Mouse (Mus musculus) left cerebral cortex, postnatal 36 days (tissue): ENCODE measurements around the gene Rbm33. TPM values are rescaled to one million over a fixed set of nuclear protein-coding genes. Genes with fewer than 3 reads are reported as not detected.

Source experiments
- DNase-seq, 2 experiments: peaks; one replicate each; pipeline ENCODE4 v3.0.0; 2021 to 2022; ENCODE audit warnings: low spot score in 2 of 2, mixed read lengths in 1 of 2
- intact Hi-C: fragments of 180-260 bp; cut with DNase I; formaldehyde crosslinking; loops from one replicate; pipeline ENCODE4 v1.15.1; 2025
- total RNA-seq, 2 experiments: library from RNA; stranded (reverse); gene quantifications; 2 replicates each; pipeline ENCODE4 v1.2.3; 2021

Rbm33 gene
- 10 to 100 TPM; 55.7 to 85.0 TPM for total RNA-seq

- peak; percentile 90 to 93 for DNase-seq
- intact Hi-C loops = loop anchor here (2.0 to 10.0 kb wide), 2 partner anchors 70 to 152 kb away; partner anchors contain the start of gene En2
Observed at GRCm38 (mm10) chr5:28316722-28317245, at the start of gene Rbm33. TSS of gene Rbm33 (plus strand) at chr5:28317121.

GRCm38 (mm10) chr5:28267576-28267975 is 49.3 kb upstream of the Rbm33 start:
- intact Hi-C loops = no loop called here
- no peak for DNase-seq

- no peak for DNase-seq
- intact Hi-C loops = no loop called here
Observed at GRCm38 (mm10) chr5:28269469-28269991, 47.4 kb upstream of the Rbm33 start.

DNA sequence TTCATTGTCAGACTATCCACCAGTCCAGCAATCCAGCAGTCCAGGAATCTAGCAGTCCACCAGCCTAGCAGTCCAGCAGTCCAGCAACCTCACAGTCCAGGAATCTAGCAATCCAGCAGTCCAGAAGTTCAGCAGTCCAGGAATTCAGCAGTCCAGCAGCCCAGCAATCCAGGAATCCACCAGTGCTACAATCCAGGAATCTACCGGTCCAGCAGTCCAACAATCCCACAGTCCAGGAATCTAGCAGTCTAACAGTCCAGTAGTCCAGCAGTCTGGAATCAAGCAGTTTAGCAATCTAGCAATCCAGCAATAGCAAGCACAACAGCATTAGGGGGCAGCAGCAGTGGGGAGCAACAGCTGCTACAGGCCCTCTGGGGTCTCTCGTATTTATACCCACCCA is 44.1 kb upstream of the Rbm33 start:
- intact Hi-C loops = no loop called here
- DNase-seq = no peak

- DNase-seq = no peak
- intact Hi-C loops = no loop called here
Observed at GRCm38 (mm10) chr5:28277279-28277678, 39.6 kb upstream of the Rbm33 start.

- DNase-seq = no peak
- intact Hi-C loops = no loop called here
Observed at GRCm38 (mm10) chr5:28289111-28289510, 27.8 kb upstream of the Rbm33 start.

GRCm38 (mm10) chr5:28290630-28291029 is 26.3 kb upstream of the Rbm33 start:
- intact Hi-C loops = no loop called here

DNA sequence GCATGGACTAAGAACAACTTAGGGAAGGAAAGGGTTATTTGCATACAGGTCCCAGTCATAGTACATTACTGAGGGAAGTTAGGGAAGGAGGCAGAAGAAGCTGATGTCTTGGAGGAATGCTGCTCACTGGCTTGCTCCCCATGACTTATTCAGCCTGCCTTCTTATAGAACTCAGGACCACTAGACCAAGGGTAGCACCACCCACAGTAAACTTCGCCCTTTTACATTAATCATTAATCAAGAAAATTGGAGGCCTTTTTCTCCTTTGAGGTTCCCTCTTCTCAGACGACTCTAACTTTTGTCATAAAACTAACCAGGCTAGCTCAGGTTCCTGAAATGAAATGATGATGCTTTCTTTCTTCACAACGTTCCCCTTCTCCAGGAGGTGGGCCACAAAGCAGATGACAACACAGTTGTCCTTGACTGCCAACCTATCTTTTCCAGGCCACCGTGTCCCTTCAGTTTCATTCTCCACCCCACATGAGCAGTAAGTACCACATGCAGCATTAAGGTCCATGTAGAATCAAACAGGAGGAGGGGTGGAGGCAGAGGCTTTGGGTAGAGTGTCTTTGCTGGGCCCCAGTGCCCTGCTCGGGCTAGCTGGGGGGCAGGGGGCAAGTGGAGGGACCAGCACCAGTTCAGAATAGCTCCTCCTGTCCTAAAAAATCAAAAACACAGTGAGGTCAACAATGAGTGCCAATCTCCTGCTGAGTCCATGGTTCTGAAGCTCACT is 25.6 kb upstream of the Rbm33 start:
- intact Hi-C loops = no loop called here
- DNase-seq = no peak

More at GRCm38 (mm10) chr5:28290630-28291029, 26.3 kb upstream of the Rbm33 start:
- DNase-seq = no peak

- no peak for DNase-seq
- intact Hi-C loops = no loop called here
Observed at GRCm38 (mm10) chr5:28292281-28292680, 24.6 kb upstream of the Rbm33 start.

- intact Hi-C loops = loop anchor here (1.0 kb wide), 1 partner anchor 94 kb away; no protein-coding TSS in a partner anchor
- peak; percentile 77 to 79 for DNase-seq
Observed at GRCm38 (mm10) chr5:28293990-28294389, 22.9 kb upstream of the Rbm33 start.

GRCm38 (mm10) chr5:28298161-28298560 is 18.8 kb upstream of the Rbm33 start:
- intact Hi-C loops = no loop called here
- no peak for DNase-seq

- DNase-seq = no peak
- intact Hi-C loops = no loop called here
Observed at GRCm38 (mm10) chr5:28298693-28299092, 18.2 kb upstream of the Rbm33 start.

- DNase-seq = no peak
- intact Hi-C loops = no loop called here
Observed at GRCm38 (mm10) chr5:28299346-28299745, 17.6 kb upstream of the Rbm33 start.

- no peak for DNase-seq
- intact Hi-C loops = no loop called here
Observed at GRCm38 (mm10) chr5:28302671-28303070, 14.2 kb upstream of the Rbm33 start.

- DNase-seq = no peak
- intact Hi-C loops = no loop called here
Observed at GRCm38 (mm10) chr5:28304551-28304950, 12.4 kb upstream of the Rbm33 start.

DNA sequence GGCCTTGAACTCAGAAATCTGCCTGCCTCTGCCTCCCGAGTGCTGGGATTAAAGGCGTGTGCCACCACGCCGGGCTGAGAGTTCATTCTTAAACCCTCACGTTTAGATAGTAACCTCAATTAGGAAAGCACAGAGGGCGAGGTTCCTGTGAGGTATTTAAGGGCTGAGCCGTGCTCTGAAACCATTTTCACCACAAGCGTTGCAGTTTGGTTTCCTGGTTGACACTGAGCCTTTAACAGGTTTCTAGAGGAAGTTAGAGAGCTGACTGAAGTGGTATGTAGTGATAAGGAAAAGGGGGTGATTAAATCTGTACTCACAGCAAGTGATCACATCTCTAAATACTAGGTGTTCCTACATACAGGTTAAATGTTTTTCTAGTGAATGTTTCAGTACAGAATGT is 1.4 kb upstream of the Rbm33 start:
- no peak for DNase-seq
- intact Hi-C loops = loop anchor here (10.0 kb wide), 1 partner anchor 151 kb away; the partner anchor contains the start of gene En2

GRCm38 (mm10) chr5:28316151-28316721 is 685 bp upstream of the Rbm33 start:
- no peak for DNase-seq
- intact Hi-C loops = loop anchor here (2.0 to 10.0 kb wide), 2 partner anchors 71 to 151 kb away; partner anchors contain the start of gene En2

DNA sequence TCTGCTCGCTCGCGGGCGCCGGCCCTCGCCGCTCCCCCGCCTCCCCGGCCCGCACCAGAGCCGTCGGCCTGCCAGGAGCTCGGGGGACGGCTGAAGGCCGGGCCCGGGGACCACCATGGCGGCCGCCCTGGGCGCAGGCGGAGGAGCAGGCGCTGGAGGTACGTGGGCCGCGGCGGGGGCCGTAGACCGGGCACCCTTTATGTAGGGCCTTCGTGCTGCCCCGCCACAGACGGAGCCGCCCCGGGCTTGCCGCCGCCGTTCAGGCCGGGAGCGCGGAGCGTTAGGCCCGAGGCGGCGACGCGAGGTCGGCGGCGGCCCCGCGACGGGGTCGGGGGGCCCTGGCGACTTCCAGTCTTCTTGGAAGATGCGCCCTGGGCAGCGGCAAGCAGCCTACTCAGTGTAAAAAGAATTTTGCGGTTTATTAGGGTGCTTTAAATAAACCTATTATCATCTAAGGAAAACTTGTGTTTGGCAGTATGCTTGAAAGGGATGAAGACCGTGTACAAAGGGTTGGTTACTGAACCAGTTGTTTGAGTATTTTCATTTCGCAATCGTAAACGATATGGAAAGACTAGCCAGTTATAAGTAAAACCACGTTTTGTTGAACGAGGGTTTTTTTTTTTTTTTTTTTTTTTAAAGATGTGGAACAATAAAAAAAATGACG is 464 bp downstream of the Rbm33 start:
- intact Hi-C loops = loop anchor here (2.0 to 10.0 kb wide), 2 partner anchors 69 to 153 kb away; partner anchors contain the start of gene En2

DNA sequence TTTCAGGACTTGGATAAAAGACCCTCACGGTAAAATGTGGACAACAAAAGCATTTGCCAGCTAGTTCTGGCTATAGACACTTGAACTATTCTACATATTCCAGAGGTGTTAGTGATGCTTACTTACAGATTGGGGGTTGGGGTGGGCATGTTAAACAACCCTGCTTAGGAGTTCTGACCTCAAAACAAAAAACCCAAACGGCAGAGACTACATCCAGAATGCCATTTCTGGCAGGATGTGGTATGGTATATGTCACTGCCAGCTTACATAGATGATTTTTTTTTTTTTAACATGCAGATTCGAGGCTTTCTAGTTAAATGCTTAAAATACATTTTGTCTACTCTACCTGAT is 971 bp downstream of the Rbm33 start:
- intact Hi-C loops = loop anchor here (2.0 to 10.0 kb wide), 2 partner anchors 69 to 153 kb away; partner anchors contain the start of gene En2
- DNase-seq = no peak

More for the DNA sequence above, 464 bp downstream of the Rbm33 start:
- no peak for DNase-seq

DNA sequence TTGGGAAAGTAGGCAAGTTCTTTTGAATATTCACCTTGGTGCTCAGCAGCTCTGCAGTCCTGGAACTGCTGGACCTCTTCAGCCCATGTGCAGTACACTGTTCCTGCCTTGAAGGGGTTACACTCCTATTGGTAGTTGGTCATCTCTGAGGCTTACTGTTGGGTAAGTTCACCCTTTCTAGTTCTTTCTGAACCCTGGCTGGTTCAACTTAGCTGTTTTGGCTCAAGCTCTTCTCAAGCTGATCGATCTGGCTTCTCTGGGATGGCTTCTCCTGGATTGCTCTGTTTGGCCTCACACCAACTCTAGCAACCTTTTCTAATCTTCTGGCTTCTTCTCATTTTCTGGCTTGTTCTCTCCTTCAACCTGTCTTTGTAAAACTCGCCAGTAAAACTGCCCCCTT is 1.8 kb downstream of the Rbm33 start:
- no peak for DNase-seq
- intact Hi-C loops = loop anchor here (10.0 kb wide), 1 partner anchor 154 kb away; the partner anchor contains the start of gene En2
